Mouse (Mus musculus) stomach, embryonic 15.5 days (tissue): ENCODE measurements around the gene Pank1. TPM values are rescaled to one million over a fixed set of nuclear protein-coding genes. Genes with fewer than 3 reads are reported as not detected.

Experiments
- ATAC-seq: fragments of 200-750 bp; cut with Nextera tagmentation; 2 replicates; pipeline ENCODE4 v1.8.0; 2017; ENCODE audit warnings: low read depth, moderate number of reproducible peaks, moderate TSS enrichment; ENCODE audit not compliant: insufficient read depth, low FRiP score
- H3K27ac ChIP-seq: fragments of 300-500 bp; sonication (generic); 2 replicates; pipeline ENCODE4 v1.5.1; 2015; ENCODE audit warnings: mild to moderate bottlenecking, inconsistent platforms
- H3K27me3 ChIP-seq: fragments of 300-500 bp; sonication (generic); replicated peaks from 2 replicates; pipeline ENCODE4 v1.6.1; 2015; ENCODE audit warnings: inconsistent platforms
- H3K36me3 ChIP-seq: fragments of 300-500 bp; sonication (generic); 2 replicates; pipeline ENCODE4 v1.6.1; 2015; ENCODE audit warnings: inconsistent platforms
- H3K4me1 ChIP-seq: fragments of 300-500 bp; sonication (generic); 2 replicates; pipeline ENCODE4 v1.6.1; 2015; ENCODE audit warnings: inconsistent platforms
- H3K4me2 ChIP-seq: fragments of 300-500 bp; sonication (generic); 2 replicates; pipeline ENCODE4 v1.6.1; 2015; ENCODE audit warnings: mild to moderate bottlenecking, inconsistent platforms
- H3K4me3 ChIP-seq: fragments of 300-500 bp; sonication (generic); replicated peaks from 2 replicates; pipeline ENCODE4 v1.5.1; 2015; ENCODE audit warnings: inconsistent platforms
- H3K9ac ChIP-seq: fragments of 300-500 bp; sonication (generic); 2 replicates; pipeline ENCODE4 v1.6.1; 2015; ENCODE audit warnings: inconsistent platforms
- H3K9me3 ChIP-seq: fragments of 300-500 bp; sonication (generic); 2 replicates; pipeline ENCODE4 v1.6.1; 2016; ENCODE audit warnings: inconsistent platforms
- WGBS: fragments of 180-500 bp; shearing (Covaris S2); methylation state at CpG from one replicate; pipeline ENCODE4 v1.1.7; 2015; 5-methylcytosine and 5-hydroxymethylcytosine counted together
- polyA plus RNA-seq: library from polyadenylated mRNA; unstranded; fragments of >200 nt; fragmentation: Nextera tagmentation; extraction: Ambion mirVana; gene quantifications from 2 replicates; pipeline ENCODE4 v1.2.1, GENCODE M21; 2015

Pank1 gene
- polyA plus RNA-seq, 1 experiment from 2014 or later = 7.1 TPM

DNA sequence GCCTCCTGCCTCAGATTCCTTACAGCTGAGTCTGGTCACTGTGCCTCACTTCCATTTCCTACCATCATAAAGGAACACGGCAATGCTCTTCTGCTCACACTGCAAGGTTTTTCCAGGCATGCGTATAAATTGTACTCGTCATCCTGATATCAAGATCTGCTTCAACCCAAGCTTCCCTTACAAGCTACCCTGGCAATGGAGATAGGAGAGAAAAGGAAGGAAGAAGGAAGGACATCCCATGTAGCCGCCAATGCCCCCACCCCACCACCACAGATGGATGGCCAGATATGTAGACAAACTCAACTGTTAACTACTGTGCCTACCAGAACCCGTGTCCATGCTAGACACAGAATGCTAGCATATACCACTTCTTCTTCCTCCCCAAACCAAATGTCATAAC is 34.5 kb downstream of the Pank1 start:
- H3K4me3 ChIP-seq = no peak overlapping the region
- 82% methylated on average over 5 of the region's 5 CpGs for WGBS

DNA sequence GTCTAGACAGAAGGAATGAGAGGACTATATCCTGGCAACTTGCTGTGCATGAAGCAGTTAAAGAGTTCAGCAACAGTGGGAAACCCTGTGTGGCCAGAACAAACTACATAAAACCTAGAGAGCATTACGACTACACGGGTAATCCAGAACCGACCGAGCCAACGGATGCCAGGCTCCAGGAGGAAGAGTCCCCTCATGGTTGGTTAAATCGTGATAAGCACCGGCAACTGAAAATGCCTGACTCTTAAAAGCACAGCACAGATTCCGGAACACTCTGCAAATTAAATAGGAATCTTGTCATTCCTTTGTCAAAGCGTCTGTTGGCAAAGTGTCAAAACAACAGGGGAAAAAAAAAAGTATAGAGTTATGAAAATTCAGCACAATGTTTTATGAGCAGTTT is 35.2 kb downstream of the Pank1 start:
- Histone ChIP-seq H3K27ac (no peak overlapping the region), H3K9me3 (no peaks in the 10 kb centered on the region), H3K4me3 (no peak overlapping the region), H3K27me3 (no peaks in the 10 kb centered on the region), H3K4me1 (no peaks in the 10 kb centered on the region; the same call in 1 of the 2 replicates), H3K4me2 (no peak overlapping the region), H3K36me3 (no peaks in the 10 kb centered on the region), H3K9ac (no peak overlapping the region)
- WGBS = 70% methylated on average over 9 of the region's 9 CpGs
- no peak for ATAC-seq

More for the DNA sequence above, 34.5 kb downstream of the Pank1 start:
- Histone ChIP-seq H3K4me2 (no peak overlapping the region), H3K9me3 (no peaks in the 10 kb centered on the region), H3K27ac (no peak overlapping the region), H3K27me3 (no peaks in the 10 kb centered on the region), H3K36me3 (no peaks in the 10 kb centered on the region), H3K9ac (no peak overlapping the region), H3K4me1 (no peaks in the 10 kb centered on the region; the same call in 1 of the 2 replicates)
- ATAC-seq = no peak

DNA sequence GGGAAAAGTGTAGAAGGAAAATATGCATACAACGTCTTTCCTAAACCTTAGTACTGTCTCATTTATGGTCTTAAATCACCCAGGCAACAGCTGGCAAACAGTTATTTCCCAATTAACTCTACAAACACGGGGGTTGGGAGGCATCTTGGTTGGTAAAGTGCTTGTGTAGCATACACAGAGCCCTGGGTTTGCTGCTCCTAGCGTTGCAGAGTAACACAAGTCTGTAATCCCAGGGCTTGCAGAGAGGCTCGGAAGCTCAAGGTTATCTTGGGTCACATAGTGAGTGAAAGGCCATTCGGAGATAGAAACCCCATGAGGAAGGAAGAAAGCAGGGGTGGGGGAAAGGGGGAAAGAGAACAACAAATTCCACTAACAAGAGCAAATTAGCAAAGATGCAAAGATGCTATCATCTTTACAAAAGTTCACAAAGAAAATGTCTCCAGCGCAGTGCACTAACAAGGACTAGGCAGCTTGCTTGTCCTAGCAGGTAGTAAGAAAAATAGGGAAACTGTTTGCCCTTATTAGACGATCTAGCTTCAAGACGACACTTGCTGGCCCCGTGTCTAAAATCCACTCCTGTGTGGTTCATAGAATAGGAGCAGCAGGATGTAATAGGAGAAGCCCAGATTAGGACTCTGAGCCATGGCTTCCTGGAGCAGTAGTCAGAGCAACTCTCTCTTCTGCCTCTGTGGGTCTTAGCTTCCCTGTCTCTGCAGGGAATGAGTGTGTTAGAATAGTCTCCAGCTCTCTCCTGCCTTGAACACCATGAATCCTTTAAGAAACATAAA is 37.3 kb downstream of the Pank1 start:
- ATAC-seq = no peak
- 25% methylated on average over 9 of the region's 9 CpGs for WGBS
- no peaks in the 10 kb centered on the region for H3K36me3 ChIP-seq

DNA sequence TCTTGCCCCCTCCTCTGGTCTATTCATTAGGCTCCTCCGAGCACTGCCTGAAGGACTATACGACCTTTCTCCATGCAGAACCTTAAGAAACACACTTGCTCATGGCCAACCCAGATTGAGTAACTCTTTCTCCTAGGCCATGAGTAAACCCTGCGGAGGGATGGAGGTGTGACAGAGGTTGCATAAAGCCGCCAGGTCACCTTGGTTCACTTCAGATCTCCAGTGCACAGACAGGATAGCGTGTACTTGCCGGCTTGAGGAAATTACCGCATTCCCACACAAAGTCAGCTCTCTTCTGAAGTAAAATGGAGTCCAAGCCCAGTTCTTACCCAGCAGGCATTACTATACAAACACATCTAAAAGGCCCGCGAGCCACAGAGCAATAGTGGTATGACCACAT is 40.6 kb downstream of the Pank1 start:
- no peaks in the 10 kb centered on the region for H3K27me3 ChIP-seq
- no peaks in the 10 kb centered on the region for H3K36me3 ChIP-seq
- no peak overlapping the region for H3K4me3 ChIP-seq
- no peaks in the 10 kb centered on the region for H3K9me3 ChIP-seq
- H3K4me1 ChIP-seq = no peaks in the 10 kb centered on the region; the same call in 1 of the 2 replicates
- no peak for ATAC-seq
- H3K4me2 ChIP-seq = no peak overlapping the region
- no peak overlapping the region for H3K27ac ChIP-seq
- no peak overlapping the region for H3K9ac ChIP-seq
- WGBS = 94% methylated on average over 9 of the region's 9 CpGs

More for the DNA sequence above, 37.3 kb downstream of the Pank1 start:
- Histone ChIP-seq H3K4me1 (no peaks in the 10 kb centered on the region; the same call in 1 of the 2 replicates), H3K27ac (no peak overlapping the region), H3K4me3 (no peak overlapping the region), H3K9me3 (no peaks in the 10 kb centered on the region), H3K9ac (no peak overlapping the region), H3K4me2 (no peak overlapping the region), H3K27me3 (no peaks in the 10 kb centered on the region)

DNA sequence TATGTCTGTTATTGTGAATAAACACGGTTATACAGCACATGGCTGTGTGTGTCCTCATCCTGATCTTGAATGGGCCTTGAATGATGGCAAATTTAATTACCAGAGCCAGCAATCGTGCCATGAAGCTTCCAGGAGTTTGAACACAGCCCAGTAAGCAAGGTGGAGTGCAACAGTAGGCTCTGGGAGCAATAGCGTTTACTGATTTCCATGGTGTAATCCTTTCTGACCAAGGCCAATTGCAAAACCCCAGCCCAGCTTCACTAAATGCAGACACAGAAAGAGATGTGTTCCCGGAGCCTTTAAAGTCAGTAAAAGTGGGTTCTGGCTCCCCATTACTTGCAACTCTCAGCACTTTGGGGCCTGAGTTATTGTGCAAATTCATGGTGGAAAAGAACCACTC is 47.6 kb downstream of the Pank1 start:
- no peak overlapping the region for H3K4me3 ChIP-seq
- no peaks in the 10 kb centered on the region for H3K4me1 ChIP-seq
- 90% methylated on average over 4 of the region's 4 CpGs for WGBS
- H3K9ac ChIP-seq = no peak overlapping the region
- H3K9me3 ChIP-seq = no peaks in the 10 kb centered on the region
- no peak overlapping the region for H3K4me2 ChIP-seq
- H3K27me3 ChIP-seq = no peaks in the 10 kb centered on the region
- no peak for ATAC-seq
- H3K36me3 ChIP-seq = no peaks in the 10 kb centered on the region
- H3K27ac ChIP-seq = no peak overlapping the region

DNA sequence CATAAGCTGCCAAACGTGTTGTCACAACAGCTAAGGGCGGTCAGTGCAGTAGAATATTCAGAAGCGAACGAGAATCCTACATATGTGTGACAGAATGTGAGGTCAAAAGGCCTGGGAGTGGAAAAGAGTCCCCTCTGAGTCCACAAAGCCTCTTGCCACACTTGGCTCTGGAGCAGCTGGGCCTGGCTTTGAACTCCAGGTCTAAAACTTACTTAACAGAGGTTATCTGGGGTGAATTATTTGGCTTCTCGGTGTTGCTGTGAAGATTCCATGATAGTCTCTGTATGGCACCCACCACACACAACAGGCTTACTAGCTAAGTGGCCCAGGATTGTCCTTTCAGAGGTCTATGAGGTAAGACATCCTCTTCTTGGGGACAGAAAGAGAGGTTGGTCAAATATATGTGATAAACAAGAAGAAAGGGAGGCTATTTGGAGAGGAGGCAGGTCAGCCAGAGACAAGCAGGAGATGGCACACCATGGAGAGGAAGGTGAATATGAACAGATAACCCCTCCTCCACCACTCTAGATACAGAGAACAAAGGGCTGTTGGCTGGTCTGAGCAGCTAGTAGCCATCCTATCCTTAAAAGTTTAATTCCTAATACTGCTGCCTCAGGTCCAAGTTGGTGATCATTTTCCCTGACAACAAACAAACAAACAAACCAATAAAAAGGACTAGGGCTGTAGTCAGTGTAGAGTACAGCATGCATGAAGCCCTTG is 51.2 kb downstream of the Pank1 start:
- ATAC-seq = no peak
- Histone ChIP-seq H3K4me3 (no peak overlapping the region), H3K9ac (no peak overlapping the region), H3K27me3 (no peaks in the 10 kb centered on the region), H3K4me2 (no peak overlapping the region), H3K4me1 (no peaks in the 10 kb centered on the region), H3K9me3 (no peaks in the 10 kb centered on the region), H3K36me3 (no peaks in the 10 kb centered on the region; the same call in 1 of the 2 replicates), H3K27ac (no peak overlapping the region)
- WGBS = 83% methylated on average over 5 of the region's 5 CpGs

DNA sequence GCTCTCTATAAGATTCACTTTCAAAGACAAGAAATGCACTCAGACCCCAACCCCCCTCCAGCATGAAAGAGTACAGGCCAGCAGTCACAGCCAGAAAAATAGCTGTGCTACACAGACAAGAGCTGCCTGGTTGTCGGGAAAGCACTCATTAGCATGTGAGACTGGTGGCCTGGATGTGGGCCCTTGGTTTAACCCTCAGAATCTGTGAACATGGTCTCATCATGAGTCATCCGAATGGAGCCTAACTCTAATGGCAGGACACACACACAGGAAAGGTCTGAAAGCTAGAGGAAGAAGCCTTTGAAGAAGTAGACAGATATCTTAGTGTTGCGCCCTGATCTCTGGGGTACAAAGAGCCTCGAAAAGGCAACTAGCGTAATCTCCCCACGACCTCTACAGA is 51.8 kb downstream of the Pank1 start:
- no peaks in the 10 kb centered on the region for H3K4me1 ChIP-seq
- H3K27ac ChIP-seq = no peak overlapping the region
- H3K4me3 ChIP-seq = no peak overlapping the region
- H3K9ac ChIP-seq = no peak overlapping the region
- no peak overlapping the region for H3K4me2 ChIP-seq
- no peaks in the 10 kb centered on the region for H3K9me3 ChIP-seq
- no peaks in the 10 kb centered on the region; the same call in 1 of the 2 replicates for H3K36me3 ChIP-seq
- 89% methylated on average over 6 of the region's 6 CpGs for WGBS
- no peaks in the 10 kb centered on the region for H3K27me3 ChIP-seq
- no peak for ATAC-seq

DNA sequence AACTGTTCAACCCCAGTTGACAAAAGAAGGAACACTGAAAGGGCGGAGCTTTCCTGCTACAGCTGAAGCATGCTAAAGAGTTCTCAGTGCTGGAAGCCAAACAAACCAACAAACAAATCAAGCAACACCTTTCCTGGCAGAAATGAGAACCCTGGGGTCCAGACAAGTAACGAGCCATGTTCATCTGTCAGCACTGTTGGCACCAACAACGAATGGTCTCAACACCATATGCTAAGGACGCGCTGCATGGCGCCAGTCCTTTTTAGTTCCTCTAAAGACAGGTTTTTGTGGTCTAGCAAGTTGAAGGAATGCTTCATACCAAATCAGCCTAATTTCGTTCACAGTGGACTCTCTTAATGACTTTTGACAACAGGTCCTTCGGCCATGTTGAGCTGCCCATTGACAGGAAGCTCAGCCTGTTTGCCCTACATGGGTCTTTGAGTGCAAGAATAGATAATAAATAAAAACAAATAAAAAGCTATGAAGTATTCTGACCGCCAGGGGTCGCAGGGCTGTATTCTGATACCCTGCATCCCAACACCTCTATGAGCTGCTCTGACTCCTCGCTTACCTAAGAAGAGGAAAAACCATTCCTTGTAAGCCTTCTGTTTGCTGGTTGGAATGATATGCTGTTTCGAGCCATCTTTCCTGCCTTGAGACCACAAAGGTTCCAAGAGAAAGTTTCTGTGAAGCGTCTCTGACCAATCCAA is 53.2 kb downstream of the Pank1 start:
- Histone ChIP-seq H3K9ac (no peak overlapping the region), H3K4me2 (no peak overlapping the region), H3K36me3 (no peaks in the 10 kb centered on the region; the same call in 1 of the 2 replicates), H3K27ac (no peak overlapping the region), H3K9me3 (no peaks in the 10 kb centered on the region), H3K4me3 (no peak overlapping the region), H3K4me1 (no peaks in the 10 kb centered on the region), H3K27me3 (no peaks in the 10 kb centered on the region)
- ATAC-seq = no peak
- 69% methylated on average over 13 of the region's 13 CpGs for WGBS

DNA sequence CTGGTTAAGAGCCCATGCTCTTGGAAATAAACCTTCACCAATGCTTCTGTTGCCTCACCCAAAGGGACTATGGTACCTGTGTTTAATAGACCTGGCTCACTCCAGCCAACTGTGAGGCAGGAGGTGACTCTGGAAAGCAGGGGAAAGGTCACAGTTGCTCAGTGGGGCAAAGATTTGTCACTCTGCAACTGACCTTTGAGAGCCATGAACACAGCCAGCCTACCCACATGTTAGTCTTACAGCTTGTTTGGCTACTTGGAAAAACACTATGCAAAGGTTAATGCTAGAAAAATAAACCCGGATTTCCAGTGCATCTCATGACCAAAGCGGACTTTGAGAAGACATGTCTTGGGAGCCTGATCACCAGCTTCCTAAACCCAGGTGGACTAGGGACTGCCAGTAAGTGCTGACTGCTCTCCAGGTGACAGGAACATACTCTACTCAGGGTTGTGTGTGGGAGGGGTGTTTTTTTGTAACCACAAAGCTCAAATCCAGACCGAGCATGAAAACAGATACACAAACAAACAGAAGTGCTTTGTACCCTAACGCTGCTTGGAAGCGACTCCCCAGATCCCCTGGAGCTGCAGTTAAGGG is 59.6 kb downstream of the Pank1 start:
- Histone ChIP-seq H3K36me3 (no peaks in the 10 kb centered on the region; the same call in 1 of the 2 replicates), H3K27ac (no peak overlapping the region), H3K9ac (no peak overlapping the region), H3K4me2 (no peak overlapping the region), H3K4me3 (no peak overlapping the region), H3K4me1 (no peaks in the 10 kb centered on the region), H3K27me3 (no peaks in the 10 kb centered on the region), H3K9me3 (no peaks in the 10 kb centered on the region)
- ATAC-seq = no peak
- 85% methylated on average over 5 of the region's 5 CpGs for WGBS

DNA sequence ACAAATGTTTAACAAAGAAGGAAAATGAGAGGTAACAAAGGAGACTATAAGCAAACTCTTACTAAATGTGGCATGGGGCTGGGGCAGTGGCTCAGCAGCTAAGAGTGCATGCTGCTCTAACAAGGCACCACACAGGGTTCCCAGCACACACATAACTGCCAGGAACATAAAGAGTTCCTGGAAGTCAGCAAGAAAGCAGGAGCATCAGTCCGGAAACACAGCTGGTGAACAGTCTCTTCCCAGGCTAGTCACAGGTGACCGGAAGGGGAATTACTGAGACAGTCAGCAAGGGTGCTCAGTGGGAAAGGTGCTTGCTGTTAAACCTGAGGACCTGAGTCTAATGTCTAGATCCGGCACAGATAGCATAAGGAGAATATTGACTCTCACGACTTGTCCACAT is 63.9 kb downstream of the Pank1 start:
- Histone ChIP-seq H3K36me3 (no peaks in the 10 kb centered on the region; the same call in 1 of the 2 replicates), H3K4me3 (no peak overlapping the region), H3K27me3 (no peaks in the 10 kb centered on the region), H3K9me3 (no peaks in the 10 kb centered on the region), H3K9ac (no peak overlapping the region), H3K27ac (no peak overlapping the region), H3K4me2 (no peak overlapping the region), H3K4me1 (no peaks in the 10 kb centered on the region)
- ATAC-seq = no peak
- WGBS = 80% methylated on average over 4 of the region's 4 CpGs

DNA sequence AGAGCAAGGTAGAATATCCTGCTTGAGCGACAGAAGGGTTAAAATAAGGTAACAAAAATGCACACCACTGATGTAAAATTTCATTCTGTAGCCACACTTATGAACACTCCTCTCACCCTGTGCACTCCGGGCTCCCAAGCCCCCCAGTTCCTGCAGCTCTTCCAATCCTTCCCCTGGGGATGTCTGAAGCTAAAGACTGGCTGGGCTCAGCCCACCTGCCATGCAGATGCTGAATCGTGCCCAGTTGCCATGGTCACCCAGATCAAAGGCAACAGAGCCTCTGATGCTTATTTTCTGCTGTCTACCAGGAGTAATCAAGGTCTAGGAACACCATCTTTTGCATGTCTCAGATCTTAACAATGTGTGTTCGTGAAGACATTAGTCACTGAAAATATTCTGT is 64.6 kb downstream of the Pank1 start:
- Histone ChIP-seq H3K9ac (no peak overlapping the region), H3K9me3 (no peaks in the 10 kb centered on the region), H3K27ac (no peak overlapping the region), H3K4me3 (no peak overlapping the region), H3K4me2 (no peak overlapping the region), H3K27me3 (no peaks in the 10 kb centered on the region), H3K4me1 (no peaks in the 10 kb centered on the region), H3K36me3 (no peaks in the 10 kb centered on the region)
- WGBS = 66% methylated on average over 4 of the region's 4 CpGs
- ATAC-seq = no peak
